Mouse (Mus musculus) stomach, embryonic 14.5 days (tissue): ENCODE results near the gene Iqschfp. TPM values are rescaled to one million over a fixed set of nuclear protein-coding genes. Genes with fewer than 3 reads are reported as not detected.

ENCODE experiments used
- ATAC-seq: fragments of 200-750 bp; cut with Nextera tagmentation; 2 replicates; pipeline ENCODE4 v1.8.0; 2017; ENCODE audit warnings: low read depth, moderate TSS enrichment; ENCODE audit not compliant: insufficient number of reproducible peaks, insufficient read depth, low FRiP score
- H3K27ac ChIP-seq: fragments of 300-500 bp; sonication (generic); 2 replicates; pipeline ENCODE4 v1.5.1; 2014; ENCODE audit warnings: mild to moderate bottlenecking, low read length, moderate library complexity, mixed read lengths
- H3K27me3 ChIP-seq: fragments of 300-500 bp; sonication (generic); 2 replicates; pipeline ENCODE4 v1.6.1; 2014; ENCODE audit warnings: low read length, control low read depth, mixed read lengths; ENCODE audit not compliant: control insufficient read depth, insufficient read depth
- H3K36me3 ChIP-seq: fragments of 300-500 bp; sonication (generic); 2 replicates; pipeline ENCODE4 v1.6.1; 2014; ENCODE audit warnings: mild to moderate bottlenecking, control low read depth, low read length, moderate library complexity, mixed read lengths; ENCODE audit not compliant: control insufficient read depth, insufficient read depth
- H3K4me1 ChIP-seq: fragments of 300-500 bp; sonication (generic); 2 replicates; pipeline ENCODE4 v1.6.1; 2014; ENCODE audit warnings: low read length, control low read depth, mixed read lengths; ENCODE audit not compliant: control insufficient read depth, insufficient read depth
- H3K4me2 ChIP-seq: fragments of 300-500 bp; sonication (generic); replicated peaks from 2 replicates; pipeline ENCODE4 v1.6.1; 2014; ENCODE audit warnings: low read depth, low read length, control low read depth
- H3K4me3 ChIP-seq: fragments of 300-500 bp; sonication (generic); 2 replicates; pipeline ENCODE4 v1.5.1; 2014; ENCODE audit warnings: low read depth, low read length, control low read depth
- H3K9ac ChIP-seq: fragments of 300-500 bp; sonication (generic); replicated peaks from 2 replicates; pipeline ENCODE4 v1.6.1; 2014; ENCODE audit warnings: low read depth, mild to moderate bottlenecking, control low read depth, low read length, moderate library complexity, mixed read lengths
- H3K9me3 ChIP-seq: fragments of 300-500 bp; sonication (generic); 2 replicates; pipeline ENCODE4 v1.6.1; 2016; ENCODE audit warnings: low read depth, low read length, control low read depth; ENCODE audit not compliant: control insufficient read depth
- WGBS: fragments of 180-500 bp; shearing (Covaris S2); extraction: QIAGEN DNeasy Blood & Tissue Kit; methylation state at CpG from one replicate; pipeline ENCODE4 v1.1.7; 2014; 5-methylcytosine and 5-hydroxymethylcytosine counted together
- polyA plus RNA-seq: library from polyadenylated mRNA; unstranded; fragments of >200 nt; fragmentation: Nextera tagmentation; extraction: Ambion mirVana; gene quantifications from 2 replicates; pipeline ENCODE4 v1.2.1, GENCODE M21; 2014

The Iqschfp gene
- polyA plus RNA-seq, 1 experiment from 2014 or later: 0.20 TPM

GRCm38 (mm10) chr3:67931181-67931580 is 39.1 kb downstream of the Iqschfp start:
- no peak overlapping the region for H3K4me2 ChIP-seq
- WGBS: 93% methylated on average over 8 of the region's 8 CpGs

DNA sequence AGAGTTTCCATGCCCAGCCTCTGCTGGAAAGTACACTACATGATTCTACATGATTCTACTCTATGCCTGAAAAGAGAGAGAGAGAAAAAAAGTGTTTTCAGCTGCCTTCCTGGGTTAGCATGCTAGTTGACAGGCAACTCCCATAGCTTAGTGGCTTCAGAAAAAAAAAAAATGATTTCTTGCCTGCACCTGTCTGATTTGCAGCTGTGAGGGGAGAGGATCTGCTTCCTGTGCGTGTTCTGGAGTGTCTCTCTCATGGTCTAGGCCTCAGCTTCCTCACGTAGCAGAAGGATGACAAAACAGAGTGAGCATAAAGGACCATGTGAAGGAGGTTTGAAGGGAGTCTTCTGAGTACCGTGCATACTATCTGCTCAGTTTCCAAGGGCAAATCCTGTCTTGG is 39.9 kb downstream of the Iqschfp start:
- Histone ChIP-seq H3K9me3 (no peaks in the 10 kb centered on the region), H3K9ac (no peak overlapping the region), H3K4me1 (no peaks in the 10 kb centered on the region), H3K27ac (no peak overlapping the region), H3K4me3 (no peak overlapping the region), H3K27me3 (no peaks in the 10 kb centered on the region), H3K36me3 (no peaks in the 10 kb centered on the region), H3K4me2 (no peak overlapping the region)
- 64% methylated on average over 3 of the region's 3 CpGs for WGBS
- ATAC-seq: no peak

More at GRCm38 (mm10) chr3:67931181-67931580, 39.1 kb downstream of the Iqschfp start:
- Histone ChIP-seq H3K4me1 (no peaks in the 10 kb centered on the region), H3K27ac (no peak overlapping the region), H3K27me3 (no peaks in the 10 kb centered on the region), H3K36me3 (no peaks in the 10 kb centered on the region), H3K4me3 (no peak overlapping the region), H3K9ac (no peak overlapping the region), H3K9me3 (no peaks in the 10 kb centered on the region)
- ATAC-seq: no peak

DNA sequence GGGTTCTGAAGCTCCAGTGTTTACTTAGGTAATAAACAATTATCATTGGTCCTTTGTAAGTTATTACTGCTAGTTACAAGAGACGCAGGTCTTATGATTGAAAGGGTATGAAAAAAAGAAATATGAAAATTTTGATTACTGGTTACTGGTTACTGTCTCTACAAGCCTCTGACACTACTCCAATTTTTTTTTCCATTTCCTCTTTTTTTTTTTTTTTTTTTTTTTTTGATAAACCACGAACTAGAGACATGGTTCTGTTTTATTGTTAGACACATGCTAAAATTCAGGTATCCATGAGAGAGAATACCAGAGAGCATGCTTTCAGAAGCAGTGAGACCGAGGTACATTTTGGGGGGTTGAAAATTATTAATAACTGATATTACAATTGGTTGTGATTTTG is 43.8 kb downstream of the Iqschfp start:
- Histone ChIP-seq H3K4me2 (no peak overlapping the region), H3K9me3 (no peaks in the 10 kb centered on the region), H3K9ac (no peak overlapping the region), H3K27ac (no peak overlapping the region), H3K27me3 (no peaks in the 10 kb centered on the region), H3K4me1 (no peaks in the 10 kb centered on the region), H3K36me3 (no peaks in the 10 kb centered on the region), H3K4me3 (no peak overlapping the region)
- WGBS: 63% methylated on average over 3 of the region's 3 CpGs
- no peak for ATAC-seq

GRCm38 (mm10) chr3:67947000-67947399 is 55.0 kb downstream of the Iqschfp start:
- Histone ChIP-seq H3K4me3 (no peak overlapping the region), H3K36me3 (no peaks in the 10 kb centered on the region), H3K4me1 (no peaks in the 10 kb centered on the region), H3K4me2 (no peak overlapping the region), H3K27me3 (no peaks in the 10 kb centered on the region), H3K9me3 (no peaks in the 10 kb centered on the region), H3K9ac (no peak overlapping the region), H3K27ac (no peak overlapping the region)
- WGBS: 68% methylated on average over 2 of the region's 2 CpGs
- no peak for ATAC-seq

GRCm38 (mm10) chr3:67952517-67952940 is 60.5 kb downstream of the Iqschfp start:
- H3K4me1 ChIP-seq: no peaks in the 10 kb centered on the region
- 51% methylated on average over 5 of the region's 5 CpGs for WGBS
- H3K4me2 ChIP-seq: no peak overlapping the region
- H3K9me3 ChIP-seq: no peaks in the 10 kb centered on the region
- H3K36me3 ChIP-seq: no peaks in the 10 kb centered on the region
- H3K27me3 ChIP-seq: no peaks in the 10 kb centered on the region
- H3K9ac ChIP-seq: no peak overlapping the region
- no peak for ATAC-seq
- no peak overlapping the region for H3K27ac ChIP-seq
- no peak overlapping the region for H3K4me3 ChIP-seq

DNA sequence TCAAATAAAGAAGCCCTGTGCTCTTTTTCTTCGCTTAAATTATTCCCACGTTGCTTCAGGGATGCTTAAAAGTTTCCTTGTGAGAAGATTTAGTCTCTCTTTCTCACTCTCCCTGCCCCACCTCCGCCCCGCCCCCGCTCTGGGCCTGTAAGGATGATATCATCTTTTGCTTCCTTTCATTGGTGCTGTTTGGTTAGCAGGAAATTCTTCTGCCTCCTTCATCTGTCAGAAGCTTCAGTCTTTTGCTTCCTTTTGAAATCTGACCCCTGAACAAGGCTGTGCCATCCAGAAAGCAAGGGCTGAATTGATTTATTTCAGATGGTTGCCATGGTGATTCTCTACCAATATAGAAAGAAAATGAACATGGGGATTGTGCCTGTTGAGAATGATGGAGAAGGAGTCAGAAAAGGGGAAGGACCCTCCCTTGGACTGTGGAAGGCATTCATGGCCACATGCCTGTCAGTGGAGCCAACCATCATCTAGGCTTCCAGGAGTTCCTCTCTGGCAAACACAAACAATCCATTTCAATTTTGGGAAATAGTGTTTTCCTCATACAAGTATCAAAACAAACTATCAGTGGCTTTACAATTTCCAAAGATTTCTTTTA is 62.5 kb downstream of the Iqschfp start:
- ATAC-seq: no peak
- H3K27ac ChIP-seq: no peak overlapping the region
- H3K4me2 ChIP-seq: no peak overlapping the region
- H3K9ac ChIP-seq: no peak overlapping the region
- no peaks in the 10 kb centered on the region for H3K27me3 ChIP-seq
- no peak overlapping the region for H3K4me3 ChIP-seq
- 28% methylated on average over 5 of the region's 5 CpGs for WGBS
- H3K9me3 ChIP-seq: no peaks in the 10 kb centered on the region
- H3K36me3 ChIP-seq: no peaks in the 10 kb centered on the region
- H3K4me1 ChIP-seq: no peaks in the 10 kb centered on the region

DNA sequence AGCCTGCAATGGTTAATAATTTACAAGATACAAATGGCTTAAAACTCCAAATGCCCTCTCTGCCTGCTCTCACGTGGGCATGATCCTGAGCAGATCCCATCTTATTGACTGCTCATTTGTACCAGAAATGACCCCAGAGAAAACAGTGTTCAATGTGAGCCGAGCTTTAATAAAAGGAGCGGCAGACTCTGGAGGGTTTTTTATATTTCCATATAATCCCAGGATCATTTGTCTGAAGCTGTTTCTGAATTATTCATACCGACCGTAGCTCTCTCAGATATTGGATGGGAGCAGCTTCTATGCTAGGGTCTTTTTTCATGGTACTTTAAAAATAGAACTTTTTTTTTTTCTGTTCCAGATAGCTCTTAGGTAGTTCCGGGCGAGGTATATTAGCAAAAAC is 67.6 kb downstream of the Iqschfp start:
- Histone ChIP-seq H3K4me3 (no peak overlapping the region), H3K27me3 (no peaks in the 10 kb centered on the region), H3K36me3 (no peaks in the 10 kb centered on the region), H3K27ac (no peak overlapping the region), H3K9me3 (no peaks in the 10 kb centered on the region), H3K4me2 (no peak overlapping the region), H3K9ac (no peak overlapping the region), H3K4me1 (no peaks in the 10 kb centered on the region)
- no peak for ATAC-seq
- 48% methylated on average over 7 of the region's 7 CpGs for WGBS

- 48% methylated on average over 3 of the region's 3 CpGs for WGBS
- Histone ChIP-seq H3K36me3 (no peaks in the 10 kb centered on the region), H3K4me3 (no peak overlapping the region), H3K27me3 (no peaks in the 10 kb centered on the region), H3K4me1 (no peaks in the 10 kb centered on the region), H3K4me2 (no peak overlapping the region), H3K27ac (no peak overlapping the region), H3K9ac (no peak overlapping the region), H3K9me3 (no peaks in the 10 kb centered on the region)
- no peak for ATAC-seq
Observed at GRCm38 (mm10) chr3:67960133-67960532, 68.1 kb downstream of the Iqschfp start.

DNA sequence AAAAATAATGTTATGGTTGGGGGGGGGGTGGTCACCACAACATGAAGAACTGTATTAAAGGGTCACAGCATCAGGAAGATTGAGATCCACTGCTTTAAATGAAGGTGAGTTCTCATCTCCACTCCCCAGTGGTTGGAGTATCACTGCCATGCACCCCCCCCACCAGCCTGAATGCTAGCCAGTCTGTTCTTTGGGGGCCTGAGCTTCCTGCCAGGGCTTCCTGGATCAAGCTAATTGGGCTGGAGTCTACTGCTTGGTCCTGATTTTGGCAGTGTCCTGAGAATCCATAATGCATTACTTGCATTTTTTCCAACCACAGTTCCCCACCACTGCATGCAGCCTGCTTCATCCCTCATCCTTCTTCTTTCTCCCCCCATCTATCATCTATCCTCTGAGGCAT is 68.7 kb downstream of the Iqschfp start:
- Histone ChIP-seq H3K4me2 (no peak overlapping the region), H3K4me1 (no peaks in the 10 kb centered on the region), H3K9me3 (no peaks in the 10 kb centered on the region), H3K27ac (no peak overlapping the region), H3K27me3 (no peaks in the 10 kb centered on the region), H3K36me3 (no peaks in the 10 kb centered on the region), H3K4me3 (no peak overlapping the region), H3K9ac (no peak overlapping the region)
- no peak for ATAC-seq
